Mouse (Mus musculus): ENCODE results near the gene Edc3. TPM values are rescaled to one million over a fixed set of nuclear protein-coding genes. Genes with fewer than 3 reads are reported as not detected.
A peak's percentile ranks its signal among the peaks of the same experiment; 100 is the strongest.

The Edc3 gene
- polyA plus RNA-seq, 1 experiment from 2014 or later: 25.3 TPM

- TF ChIP-seq EP300 (IDR thresholded peaks at IDR 0.05) (no peak), CTCF (IDR thresholded peaks at IDR 0.05) (no peak)
- DNase-seq (ENCODE audit: low spot score): no peak
- Histone ChIP-seq H3K9me3 (ENCODE audit: low read length) (no peaks in the 10 kb centered on the region), H3K36me3 (ENCODE audit: insufficient read depth, low read length) (no peaks in the 10 kb centered on the region), H3K27me3 (replicated peaks; ENCODE audit: insufficient read depth, low read length) (no peaks in the 10 kb centered on the region), H3K9ac (replicated peaks; ENCODE audit: low read depth) (no peak overlapping the region), H3K4me3 (ENCODE audit: low read depth, low read length) (no peak overlapping the region), H3K4me1 (ENCODE audit: insufficient read depth, low read depth, low read length) (no peaks in the 10 kb centered on the region), H3K4me2 (replicated peaks; ENCODE audit: low read depth, low read length) (no peak overlapping the region), H3K27ac (ENCODE audit: low read length) (no peak overlapping the region)
- no peak for ATAC-seq
- 79% methylated on average over 10 of the region's 10 CpGs for WGBS
These were observed 26.9 kb upstream of the Edc3 start for GRCm38 (mm10) chr9:57681411-57681810.

- TF ChIP-seq CTCF (IDR thresholded peaks at IDR 0.05) (no peak), EP300 (IDR thresholded peaks at IDR 0.05) (no peak)
- Histone ChIP-seq H3K27me3 (replicated peaks; ENCODE audit: insufficient read depth, low read length) (no peaks in the 10 kb centered on the region), H3K9ac (replicated peaks; ENCODE audit: low read depth) (no peak within 1 kb of the TSS), H3K36me3 (ENCODE audit: insufficient read depth, low read length) (no peaks in the 10 kb centered on the region), H3K4me2 (replicated peaks; ENCODE audit: low read depth, low read length) (no peak within 1 kb of the TSS), H3K4me3 (ENCODE audit: low read depth, low read length) (no peak within 1 kb of the TSS), H3K9me3 (ENCODE audit: low read length) (no peaks in the 10 kb centered on the region), H3K27ac (ENCODE audit: low read length) (no peak within 1 kb of the TSS), H3K4me1 (ENCODE audit: insufficient read depth, low read depth, low read length) (no peaks in the 10 kb centered on the region)
- 66% methylated on average over 5 of the region's 5 CpGs for WGBS
- no peak for ATAC-seq
- no peak for DNase-seq (ENCODE audit: low spot score)
These were observed 24.8 kb upstream of the Edc3 start, which contains the start of gene Cyp1a2 for GRCm38 (mm10) chr9:57683520-57683919. Gene Cyp1a2 (minus strand): TSS chr9:57683703.

GRCm38 (mm10) chr9:57686011-57686410 lies 22.3 kb upstream of the Edc3 start:
- Histone ChIP-seq H3K9ac (replicated peaks; ENCODE audit: low read depth) (no peak overlapping the region), H3K9me3 (ENCODE audit: low read length) (no peaks in the 10 kb centered on the region), H3K27me3 (replicated peaks; ENCODE audit: insufficient read depth, low read length) (no peaks in the 10 kb centered on the region), H3K4me2 (replicated peaks; ENCODE audit: low read depth, low read length) (no peak overlapping the region), H3K4me3 (ENCODE audit: low read depth, low read length) (no peak overlapping the region), H3K4me1 (ENCODE audit: insufficient read depth, low read depth, low read length) (no peaks in the 10 kb centered on the region), H3K27ac (ENCODE audit: low read length) (no peak overlapping the region), H3K36me3 (ENCODE audit: insufficient read depth, low read length) (no peaks in the 10 kb centered on the region)
- DNase-seq (ENCODE audit: low spot score): no peak
- ATAC-seq: no peak
- no peak for TF ChIP-seq CTCF (IDR thresholded peaks at IDR 0.05)
- no peak for TF ChIP-seq EP300 (IDR thresholded peaks at IDR 0.05)
- 84% methylated on average over 5 of the region's 5 CpGs for WGBS

GRCm38 (mm10) chr9:57687751-57688150 lies 20.6 kb upstream of the Edc3 start, which contains the start of gene Cyp1a1:
Gene Cyp1a1 (plus strand): TSS chr9:57687928.
- Histone ChIP-seq H3K4me1 (ENCODE audit: insufficient read depth, low read depth, low read length) (no peaks in the 10 kb centered on the region), H3K4me2 (replicated peaks; ENCODE audit: low read depth, low read length) (no peak within 1 kb of the TSS), H3K27ac (ENCODE audit: low read length) (no peak within 1 kb of the TSS), H3K27me3 (replicated peaks; ENCODE audit: insufficient read depth, low read length) (no peaks in the 10 kb centered on the region), H3K9ac (replicated peaks; ENCODE audit: low read depth) (no peak within 1 kb of the TSS), H3K36me3 (ENCODE audit: insufficient read depth, low read length) (no peaks in the 10 kb centered on the region), H3K9me3 (ENCODE audit: low read length) (no peaks in the 10 kb centered on the region), H3K4me3 (ENCODE audit: low read depth, low read length) (no peak within 1 kb of the TSS)
- peak; percentile 11; the same call in 1 of the 2 replicates for TF ChIP-seq EP300 (IDR thresholded peaks at IDR 0.05)
- TF ChIP-seq CTCF (IDR thresholded peaks at IDR 0.05): no peak
- 86% methylated on average over 2 of the region's 2 CpGs for WGBS
- DNase-seq (ENCODE audit: low spot score) (no peak), ATAC-seq (no peak)

- TF ChIP-seq EP300 (IDR thresholded peaks at IDR 0.05): no peak
- peak; percentile 68 for TF ChIP-seq CTCF (IDR thresholded peaks at IDR 0.05)
- H3K4me3 ChIP-seq (ENCODE audit: low read depth, low read length): no peak overlapping the region
- no peaks in the 10 kb centered on the region for H3K4me1 ChIP-seq (ENCODE audit: insufficient read depth, low read depth, low read length)
- no peaks in the 10 kb centered on the region for H3K9me3 ChIP-seq (ENCODE audit: low read length)
- WGBS: 28% methylated on average over 2 of the region's 2 CpGs
- ATAC-seq (peak; percentile 50; the same call in 1 of the 2 replicates), DNase-seq (ENCODE audit: low spot score) (peak; percentile 36)
- no peaks in the 10 kb centered on the region for H3K27me3 ChIP-seq (replicated peaks; ENCODE audit: insufficient read depth, low read length)
- H3K9ac ChIP-seq (replicated peaks; ENCODE audit: low read depth): no peak overlapping the region
- H3K27ac ChIP-seq (ENCODE audit: low read length): no peak overlapping the region
- H3K36me3 ChIP-seq (ENCODE audit: insufficient read depth, low read length): no peaks in the 10 kb centered on the region
- H3K4me2 ChIP-seq (replicated peaks; ENCODE audit: low read depth, low read length): no peak overlapping the region
These were observed 20.2 kb upstream of the Edc3 start for GRCm38 (mm10) chr9:57688158-57688557.

GRCm38 (mm10) chr9:57688606-57689005 lies 19.7 kb upstream of the Edc3 start:
- Histone ChIP-seq H3K4me2 (replicated peaks; ENCODE audit: low read depth, low read length) (no peak overlapping the region), H3K4me1 (ENCODE audit: insufficient read depth, low read depth, low read length) (no peaks in the 10 kb centered on the region), H3K36me3 (ENCODE audit: insufficient read depth, low read length) (no peaks in the 10 kb centered on the region), H3K27ac (ENCODE audit: low read length) (no peak overlapping the region), H3K27me3 (replicated peaks; ENCODE audit: insufficient read depth, low read length) (no peaks in the 10 kb centered on the region), H3K9ac (replicated peaks; ENCODE audit: low read depth) (no peak overlapping the region), H3K9me3 (ENCODE audit: low read length) (no peaks in the 10 kb centered on the region), H3K4me3 (ENCODE audit: low read depth, low read length) (no peak overlapping the region)
- DNase-seq (ENCODE audit: low spot score): peak; percentile 16
- TF ChIP-seq CTCF (IDR thresholded peaks at IDR 0.05): no peak
- peak; percentile 87 for TF ChIP-seq EP300 (IDR thresholded peaks at IDR 0.05)
- 28% methylated on average over 2 of the region's 2 CpGs for WGBS
- peak; percentile 62 for ATAC-seq

GRCm38 (mm10) chr9:57694108-57694507 lies 14.2 kb upstream of the Edc3 start:
- Histone ChIP-seq H3K9me3 (ENCODE audit: low read length) (no peaks in the 10 kb centered on the region), H3K4me3 (ENCODE audit: low read depth, low read length) (no peak overlapping the region), H3K9ac (replicated peaks; ENCODE audit: low read depth) (no peak overlapping the region), H3K36me3 (ENCODE audit: insufficient read depth, low read length) (no peaks in the 10 kb centered on the region), H3K4me1 (ENCODE audit: insufficient read depth, low read depth, low read length) (0 out of 2 replicates have a peak, but pooled peaks cover 6% of the 10 kb centered on the region), H3K27ac (ENCODE audit: low read length) (no peak overlapping the region), H3K4me2 (replicated peaks; ENCODE audit: low read depth, low read length) (no peak overlapping the region), H3K27me3 (replicated peaks; ENCODE audit: insufficient read depth, low read length) (peaks cover 23% of the 10 kb centered on the region; the same call in 1 of the 2 replicates)
- no peak for DNase-seq (ENCODE audit: low spot score)
- 80% methylated on average over 2 of the region's 2 CpGs for WGBS
- no peak for ATAC-seq
- TF ChIP-seq EP300 (IDR thresholded peaks at IDR 0.05) (no peak), CTCF (IDR thresholded peaks at IDR 0.05) (no peak)
